Mouse (Mus musculus): ENCODE measurements around the gene Hdac7. TPM values are rescaled to one million over a fixed set of nuclear protein-coding genes. Genes with fewer than 3 reads are reported as not detected.
A peak's percentile ranks its signal among the peaks of the same experiment; 100 is the strongest.

The Hdac7 gene
- polyA plus RNA-seq, 2 experiments, result 4.7 to 8.6 TPM

- no peaks in the 10 kb centered on the region for H3K9me3 ChIP-seq (ENCODE audit: control insufficient read depth, low read length)
- no peaks in the 10 kb centered on the region for H3K27me3 ChIP-seq (ENCODE audit: control insufficient read depth, insufficient read depth, low read length)
- WGBS (ENCODE audit: insufficient replicate concordance), result 56% methylated on average over 10 of the region's 10 CpGs
- no peak overlapping the region for H3K9ac ChIP-seq (replicated peaks)
- H3K4me1 ChIP-seq (replicated peaks; ENCODE audit: control insufficient read depth in 2 of 2, insufficient read depth in 2 of 2, low read length in 1 of 2), result peaks cover 3 to 25% of the 10 kb centered on the region in 2 experiments; a peak in 3 of 4 replicates
- H3K4me3 ChIP-seq (ENCODE audit: insufficient read depth in 1 of 2, low read depth in 2 of 2, low read length in 2 of 2), result no peak overlapping the region
- H3K4me2 ChIP-seq (ENCODE audit: low read depth), result peak overlapping the region; percentile 2; the same call in 1 of the 2 replicates
- no peak for DNase-seq (ENCODE audit: low read depth in 3 of 3, low spot score in 3 of 3)
- TF ChIP-seq EP300 (IDR thresholded peaks at IDR 0.05; ENCODE audit: low read depth) (no peak), CTCF (IDR thresholded peaks at IDR 0.05; ENCODE audit: low read depth) (no peak)
- ATAC-seq (ENCODE audit: insufficient read depth), result no peak
- H3K36me3 ChIP-seq (replicated peaks; ENCODE audit: control insufficient read depth, insufficient read depth, low read depth), result no peaks in the 10 kb centered on the region
- H3K27ac ChIP-seq, result no peak overlapping the region
Observed at GRCm38 (mm10) chr15:97746278-97746677, 98.0 kb downstream of the Hdac7 start.

- DNase-seq (ENCODE audit: low read depth in 3 of 3, low spot score in 3 of 3) (no peak), ATAC-seq (ENCODE audit: insufficient read depth) (0 out of 2 replicates have a peak, but pooled peaks have one; percentile 1)
- no peak overlapping the region for H3K9ac ChIP-seq (replicated peaks)
- 66% methylated on average over 10 of the region's 10 CpGs for WGBS (ENCODE audit: insufficient replicate concordance)
- H3K4me1 ChIP-seq (replicated peaks; ENCODE audit: control insufficient read depth in 2 of 2, insufficient read depth in 2 of 2, low read length in 1 of 2), result peaks cover 3 to 25% of the 10 kb centered on the region in 2 experiments; a peak in 3 of 4 replicates
- H3K27ac ChIP-seq, result no peak overlapping the region
- no peak for TF ChIP-seq EP300 (IDR thresholded peaks at IDR 0.05; ENCODE audit: low read depth)
- TF ChIP-seq CTCF (IDR thresholded peaks at IDR 0.05; ENCODE audit: low read depth), result no peak
- no peak overlapping the region for H3K4me3 ChIP-seq (ENCODE audit: insufficient read depth in 1 of 2, low read depth in 2 of 2, low read length in 2 of 2)
- H3K4me2 ChIP-seq (ENCODE audit: low read depth), result peak overlapping the region; percentile 2; the same call in 1 of the 2 replicates
- H3K27me3 ChIP-seq (ENCODE audit: control insufficient read depth, insufficient read depth, low read length), result no peaks in the 10 kb centered on the region
- no peaks in the 10 kb centered on the region for H3K36me3 ChIP-seq (replicated peaks; ENCODE audit: control insufficient read depth, insufficient read depth, low read depth)
- H3K9me3 ChIP-seq (ENCODE audit: control insufficient read depth, low read length), result no peaks in the 10 kb centered on the region
Observed at GRCm38 (mm10) chr15:97745331-97745730, 99.0 kb downstream of the Hdac7 start.

- Histone ChIP-seq H3K9ac (replicated peaks) (no peak overlapping the region), H3K4me2 (ENCODE audit: low read depth) (peak overlapping the region; percentile 2; the same call in 1 of the 2 replicates), H3K4me3 (ENCODE audit: insufficient read depth in 1 of 2, low read depth in 2 of 2, low read length in 2 of 2) (no peak overlapping the region), H3K4me1 (replicated peaks; ENCODE audit: control insufficient read depth in 2 of 2, insufficient read depth in 2 of 2, low read length in 1 of 2) (peaks cover 3 to 25% of the 10 kb centered on the region in 2 experiments; a peak in 3 of 4 replicates), H3K9me3 (ENCODE audit: control insufficient read depth, low read length) (no peaks in the 10 kb centered on the region), H3K27me3 (ENCODE audit: control insufficient read depth, insufficient read depth, low read length) (no peaks in the 10 kb centered on the region), H3K36me3 (replicated peaks; ENCODE audit: control insufficient read depth, insufficient read depth, low read depth) (no peaks in the 10 kb centered on the region), H3K27ac (no peak overlapping the region)
- 33% methylated on average over 10 of the region's 10 CpGs for WGBS (ENCODE audit: insufficient replicate concordance)
- DNase-seq (ENCODE audit: low read depth in 3 of 3, low spot score in 3 of 3) (peak in 2 of 3 experiments; percentile 24), ATAC-seq (ENCODE audit: insufficient read depth) (peak; percentile 82)
- TF ChIP-seq CTCF (IDR thresholded peaks at IDR 0.05; ENCODE audit: low read depth) (no peak), EP300 (IDR thresholded peaks at IDR 0.05; ENCODE audit: low read depth) (no peak)
Observed at GRCm38 (mm10) chr15:97744930-97745329, 99.4 kb downstream of the Hdac7 start.

- TF ChIP-seq EP300 (IDR thresholded peaks at IDR 0.05; ENCODE audit: low read depth) (no peak), CTCF (IDR thresholded peaks at IDR 0.05; ENCODE audit: low read depth) (no peak)
- H3K36me3 ChIP-seq (replicated peaks; ENCODE audit: control insufficient read depth, insufficient read depth, low read depth), result no peaks in the 10 kb centered on the region
- 59% methylated on average over 12 of the region's 12 CpGs for WGBS (ENCODE audit: insufficient replicate concordance)
- no peaks in the 10 kb centered on the region for H3K9me3 ChIP-seq (ENCODE audit: control insufficient read depth, low read length)
- ATAC-seq (ENCODE audit: insufficient read depth) (no peak), DNase-seq (ENCODE audit: low read depth in 3 of 3, low spot score in 3 of 3) (no peak)
- H3K27me3 ChIP-seq (ENCODE audit: control insufficient read depth, insufficient read depth, low read length), result no peaks in the 10 kb centered on the region
- no peak overlapping the region for H3K27ac ChIP-seq
- peaks cover 3 to 26% of the 10 kb centered on the region in 2 experiments; a peak in 3 of 4 replicates for H3K4me1 ChIP-seq (replicated peaks; ENCODE audit: control insufficient read depth in 2 of 2, insufficient read depth in 2 of 2, low read length in 1 of 2)
- no peak overlapping the region for H3K4me2 ChIP-seq (ENCODE audit: low read depth)
- no peak overlapping the region for H3K4me3 ChIP-seq (ENCODE audit: insufficient read depth in 1 of 2, low read depth in 2 of 2, low read length in 2 of 2)
- no peak overlapping the region for H3K9ac ChIP-seq (replicated peaks)
Observed at GRCm38 (mm10) chr15:97743961-97744525, 100.3 kb downstream of the Hdac7 start.

GRCm38 (mm10) chr15:97743210-97743609 lies 101.1 kb downstream of the Hdac7 start:
- ATAC-seq (ENCODE audit: insufficient read depth), result no peak
- Histone ChIP-seq H3K27ac (no peak overlapping the region), H3K4me1 (replicated peaks; ENCODE audit: control insufficient read depth in 2 of 2, insufficient read depth in 2 of 2, low read length in 1 of 2) (peaks cover 3 to 25% of the 10 kb centered on the region in 2 experiments; a peak in 3 of 4 replicates), H3K9me3 (ENCODE audit: control insufficient read depth, low read length) (no peaks in the 10 kb centered on the region), H3K4me2 (ENCODE audit: low read depth) (no peak overlapping the region), H3K27me3 (ENCODE audit: control insufficient read depth, insufficient read depth, low read length) (no peaks in the 10 kb centered on the region), H3K36me3 (replicated peaks; ENCODE audit: control insufficient read depth, insufficient read depth, low read depth) (no peaks in the 10 kb centered on the region), H3K4me3 (ENCODE audit: insufficient read depth in 1 of 2, low read depth in 2 of 2, low read length in 2 of 2) (no peak overlapping the region), H3K9ac (replicated peaks) (no peak overlapping the region)
- DNase-seq (ENCODE audit: low read depth in 3 of 3, low spot score in 3 of 3), result no peak
- WGBS (ENCODE audit: insufficient replicate concordance), result 67% methylated on average over 5 of the region's 5 CpGs
- TF ChIP-seq EP300 (IDR thresholded peaks at IDR 0.05; ENCODE audit: low read depth) (no peak), CTCF (IDR thresholded peaks at IDR 0.05; ENCODE audit: low read depth) (no peak)

Other genes starting within 250 kb of the Hdac7 start
- 3.4 and 6.8 TPM in 2 replicates for gene Rpap3, start 138.7 kb downstream of the Hdac7 start, polyA plus RNA-seq (2012; rRNA removed)
- 11.2 and 11.4 TPM in 2 replicates for gene Rpap3, start 138.7 kb downstream of the Hdac7 start, polyA plus RNA-seq (2014; fragmentation: Nextera tagmentation; extraction: Ambion mirVana)
- gene Endou, start 113.2 kb downstream of the Hdac7 start, polyA plus RNA-seq (2012; rRNA removed), result 0.01 and 0.02 TPM in 2 replicates
- not detected in 2 replicates for gene Endou, start 113.2 kb downstream of the Hdac7 start, polyA plus RNA-seq (2014; fragmentation: Nextera tagmentation; extraction: Ambion mirVana)
- gene Rapgef3, start 76.5 kb downstream of the Hdac7 start, polyA plus RNA-seq (2012; rRNA removed), result 2.2 and 2.3 TPM in 2 replicates
- gene Rapgef3, start 76.5 kb downstream of the Hdac7 start, polyA plus RNA-seq (2014; fragmentation: Nextera tagmentation; extraction: Ambion mirVana), result 0.84 and 0.95 TPM in 2 replicates
- 35.0 and 47.8 TPM in 2 replicates for gene Slc48a1, start 66.0 kb downstream of the Hdac7 start, polyA plus RNA-seq (2012; rRNA removed)
- gene Slc48a1, start 66.0 kb downstream of the Hdac7 start, polyA plus RNA-seq (2014; fragmentation: Nextera tagmentation; extraction: Ambion mirVana), result 73.9 and 74.7 TPM in 2 replicates
- 0.08 and 0.11 TPM in 2 replicates for gene Vdr, start 66.1 kb upstream of the Hdac7 start, polyA plus RNA-seq (2012; rRNA removed)
- gene Vdr, start 66.1 kb upstream of the Hdac7 start, polyA plus RNA-seq (2014; fragmentation: Nextera tagmentation; extraction: Ambion mirVana), result 0.15 and 0.32 TPM in 2 replicates
- gene Tmem106c, start 119.7 kb upstream of the Hdac7 start, polyA plus RNA-seq (2012; rRNA removed), result 10.5 and 10.7 TPM in 2 replicates
- 13.2 and 14.7 TPM in 2 replicates for gene Tmem106c, start 119.7 kb upstream of the Hdac7 start, polyA plus RNA-seq (2014; fragmentation: Nextera tagmentation; extraction: Ambion mirVana)
- 0.23 and 0.56 TPM in 2 replicates for gene Col2a1, start 160.2 kb upstream of the Hdac7 start, polyA plus RNA-seq (2012; rRNA removed)
- 0.04 and 0.13 TPM in 2 replicates for gene Col2a1, start 160.2 kb upstream of the Hdac7 start, polyA plus RNA-seq (2014; fragmentation: Nextera tagmentation; extraction: Ambion mirVana)
- 18.2 and 22.4 TPM in 2 replicates for gene Pfkm, start 248.1 kb upstream of the Hdac7 start, polyA plus RNA-seq (2012; rRNA removed)
- 19.6 and 20.6 TPM in 2 replicates for gene Pfkm, start 248.1 kb upstream of the Hdac7 start, polyA plus RNA-seq (2014; fragmentation: Nextera tagmentation; extraction: Ambion mirVana)
- 8.7 and 10.7 TPM in 2 replicates for gene Senp1, start 249.2 kb upstream of the Hdac7 start, polyA plus RNA-seq (2012; rRNA removed)
- 15.3 and 16.9 TPM in 2 replicates for gene Senp1, start 249.2 kb upstream of the Hdac7 start, polyA plus RNA-seq (2014; fragmentation: Nextera tagmentation; extraction: Ambion mirVana)

Data from liver, embryonic 14.5 days (tissue).